Mouse (Mus musculus): Measurements from ENCODE around the gene Tank. TPM values are rescaled to one million over a fixed set of nuclear protein-coding genes. Genes with fewer than 3 reads are reported as not detected.

The Tank gene
- polyA plus RNA-seq, 1 experiment from 2014 or later = 28.3 TPM

DNA sequence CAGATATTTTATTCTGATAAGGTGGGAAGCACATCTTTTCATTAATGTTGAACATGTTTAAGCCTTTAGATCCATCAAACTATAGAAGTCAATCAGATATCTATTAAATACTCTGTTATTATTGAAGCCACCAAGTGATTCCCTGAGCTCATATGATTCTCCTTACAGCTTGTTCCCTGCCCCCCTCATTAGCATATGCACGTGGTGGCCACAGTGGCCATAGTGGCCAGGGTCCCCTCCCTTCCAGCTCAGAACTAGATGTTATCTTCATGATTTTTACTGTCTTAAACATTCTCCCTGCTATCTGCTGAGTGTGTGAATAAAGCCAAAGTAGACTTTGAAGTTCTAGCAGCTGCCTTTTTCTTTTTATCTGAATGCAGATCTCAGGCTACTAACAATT is 17.3 kb upstream of the Tank start:
- no peak overlapping the region for H3K4me3 ChIP-seq (replicated peaks)
- no peak overlapping the region for H3K4me2 ChIP-seq (replicated peaks)
- H3K36me3 ChIP-seq = no peaks in the 10 kb centered on the region
- no peaks in the 10 kb centered on the region for H3K27me3 ChIP-seq
- 0 out of 2 replicates have a peak, but pooled peaks have one; percentile 27 for ATAC-seq
- WGBS = 0% methylated on average over 1 of the region's 1 CpGs
- peaks cover 8% of the 10 kb centered on the region for H3K4me1 ChIP-seq (replicated peaks)
- no peak overlapping the region for H3K9ac ChIP-seq (replicated peaks)
- H3K9me3 ChIP-seq = peaks cover 3% of the 10 kb centered on the region; the same call in 1 of the 2 replicates
- no peak overlapping the region for H3K27ac ChIP-seq

- 77% methylated on average over 6 of the region's 6 CpGs for WGBS
- Histone ChIP-seq H3K4me1 (replicated peaks) (peaks cover 8% of the 10 kb centered on the region), H3K4me2 (replicated peaks) (no peak overlapping the region), H3K36me3 (no peaks in the 10 kb centered on the region), H3K4me3 (replicated peaks) (no peak overlapping the region), H3K9me3 (peaks cover 3% of the 10 kb centered on the region; the same call in 1 of the 2 replicates), H3K27ac (no peak overlapping the region), H3K27me3 (no peaks in the 10 kb centered on the region), H3K9ac (replicated peaks) (no peak overlapping the region)
- no peak for ATAC-seq
Measured at GRCm38 (mm10) chr2:61563202-61563601, 15.2 kb upstream of the Tank start.

GRCm38 (mm10) chr2:61567045-61567783 is 11.2 kb upstream of the Tank start:
- no peaks in the 10 kb centered on the region for H3K36me3 ChIP-seq
- no peaks in the 10 kb centered on the region for H3K4me1 ChIP-seq (replicated peaks)
- no peak overlapping the region for H3K4me3 ChIP-seq (replicated peaks)
- no peaks in the 10 kb centered on the region for H3K27me3 ChIP-seq
- H3K9me3 ChIP-seq = no peaks in the 10 kb centered on the region
- ATAC-seq = no peak
- no peak overlapping the region for H3K9ac ChIP-seq (replicated peaks)
- no peak overlapping the region for H3K27ac ChIP-seq
- no peak overlapping the region for H3K4me2 ChIP-seq (replicated peaks)
- WGBS = 73% methylated on average over 4 of the region's 4 CpGs

DNA sequence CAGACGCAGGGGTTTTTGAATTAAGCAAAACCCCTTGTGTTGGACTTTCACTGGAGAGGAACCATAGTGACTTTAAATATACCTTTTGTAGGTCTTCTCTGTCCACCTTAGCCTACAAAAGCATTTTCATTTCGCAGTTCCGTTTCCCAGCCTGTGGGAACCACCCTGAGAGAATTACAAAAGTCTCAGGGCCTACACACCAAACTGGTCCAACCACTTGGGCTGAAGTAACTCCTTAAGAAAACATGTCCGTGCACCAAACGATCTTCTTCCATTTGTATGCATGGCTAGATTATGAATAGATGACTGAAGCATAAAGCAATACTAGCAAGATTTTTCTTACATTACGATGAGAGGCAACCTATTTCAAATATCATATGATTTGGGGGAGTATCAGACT is 9.2 kb upstream of the Tank start:
- no peaks in the 10 kb centered on the region for H3K27me3 ChIP-seq
- H3K9ac ChIP-seq (replicated peaks) = no peak overlapping the region
- H3K9me3 ChIP-seq = no peaks in the 10 kb centered on the region
- no peak overlapping the region for H3K27ac ChIP-seq
- H3K4me1 ChIP-seq (replicated peaks) = no peaks in the 10 kb centered on the region
- WGBS = 93% methylated on average over 6 of the region's 6 CpGs
- no peak overlapping the region for H3K4me3 ChIP-seq (replicated peaks)
- no peaks in the 10 kb centered on the region for H3K36me3 ChIP-seq
- ATAC-seq = no peak
- H3K4me2 ChIP-seq (replicated peaks) = no peak overlapping the region

DNA sequence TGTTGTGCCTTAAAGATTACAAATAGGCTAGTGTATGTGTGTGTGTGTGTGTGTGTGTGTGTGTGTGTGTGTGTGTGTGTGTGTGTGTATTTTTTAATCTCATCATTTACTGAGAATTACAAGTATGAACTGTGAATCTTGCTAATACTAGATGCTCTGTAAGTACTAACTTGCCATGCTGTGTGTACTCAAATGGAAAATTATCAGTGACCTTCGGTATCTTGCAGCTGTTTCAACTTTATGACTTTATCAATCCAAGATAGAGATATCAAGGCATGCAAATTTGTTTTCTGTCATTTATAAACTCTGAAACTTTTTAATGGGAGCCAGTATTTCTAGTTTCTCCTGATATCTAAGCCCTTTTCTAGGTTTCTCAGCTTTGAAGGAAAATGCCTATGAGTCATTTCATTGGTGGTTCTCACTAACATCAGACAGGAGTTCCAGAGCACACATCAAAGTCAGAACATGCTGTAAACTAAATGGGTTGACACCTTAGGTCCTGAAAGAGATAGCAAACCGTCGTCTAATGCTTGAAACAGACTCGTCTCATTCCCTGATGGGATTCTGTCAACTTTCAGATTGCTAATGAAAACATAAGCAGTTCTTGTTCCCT is 6.9 kb upstream of the Tank start:
- no peak overlapping the region for H3K9ac ChIP-seq (replicated peaks)
- H3K9me3 ChIP-seq = no peaks in the 10 kb centered on the region
- no peak overlapping the region for H3K27ac ChIP-seq
- H3K4me3 ChIP-seq (replicated peaks) = no peak overlapping the region
- WGBS = 79% methylated on average over 4 of the region's 4 CpGs
- H3K4me2 ChIP-seq (replicated peaks) = no peak overlapping the region
- no peaks in the 10 kb centered on the region for H3K27me3 ChIP-seq
- no peaks in the 10 kb centered on the region for H3K4me1 ChIP-seq (replicated peaks)
- no peak for ATAC-seq
- H3K36me3 ChIP-seq = no peaks in the 10 kb centered on the region

GRCm38 (mm10) chr2:61576497-61576896 is 1.9 kb upstream of the Tank start:
- no peaks in the 10 kb centered on the region for H3K36me3 ChIP-seq
- 93% methylated on average over 3 of the region's 3 CpGs for WGBS

GRCm38 (mm10) chr2:61576928-61577695 is 1.3 kb upstream of the Tank start:
- Histone ChIP-seq H3K27me3 (no peaks in the 10 kb centered on the region), H3K4me3 (replicated peaks) (no peak overlapping the region), H3K9ac (replicated peaks) (no peak overlapping the region), H3K4me2 (replicated peaks) (no peak overlapping the region), H3K4me1 (replicated peaks) (no peaks in the 10 kb centered on the region), H3K9me3 (no peaks in the 10 kb centered on the region), H3K36me3 (no peaks in the 10 kb centered on the region), H3K27ac (no peak overlapping the region)
- 89% methylated on average over 17 of the region's 17 CpGs for WGBS
- no peak for ATAC-seq

More at GRCm38 (mm10) chr2:61576497-61576896, 1.9 kb upstream of the Tank start:
- no peak overlapping the region for H3K9ac ChIP-seq (replicated peaks)
- no peak overlapping the region for H3K4me2 ChIP-seq (replicated peaks)
- H3K27me3 ChIP-seq = no peaks in the 10 kb centered on the region
- no peaks in the 10 kb centered on the region for H3K9me3 ChIP-seq
- ATAC-seq = no peak
- no peak overlapping the region for H3K4me3 ChIP-seq (replicated peaks)
- H3K4me1 ChIP-seq (replicated peaks) = no peaks in the 10 kb centered on the region
- no peak overlapping the region for H3K27ac ChIP-seq

DNA sequence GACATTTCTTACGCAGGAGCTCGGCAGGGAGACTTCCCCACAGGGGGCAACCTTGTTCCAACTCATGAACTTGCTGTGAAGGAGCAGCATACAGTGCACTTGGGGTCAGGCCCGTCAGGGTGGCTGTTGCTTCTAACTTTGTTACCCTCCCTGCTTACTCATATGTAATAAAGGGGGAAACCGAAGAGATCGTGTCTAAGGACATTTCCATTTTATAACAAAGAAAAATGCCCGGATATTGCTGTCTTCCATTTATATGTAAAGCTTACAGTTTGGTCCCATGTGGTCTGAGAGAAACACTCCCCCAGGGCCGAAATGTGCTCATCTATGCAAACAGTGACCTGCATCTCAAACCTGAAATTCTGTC is 706 bp upstream of the Tank start:
- H3K9me3 ChIP-seq = no peaks in the 10 kb centered on the region
- no peaks in the 10 kb centered on the region for H3K27me3 ChIP-seq
- H3K4me3 ChIP-seq (replicated peaks) = no peak overlapping the region
- H3K27ac ChIP-seq = no peak overlapping the region
- no peak for ATAC-seq
- 65% methylated on average over 7 of the region's 7 CpGs for WGBS
- H3K4me2 ChIP-seq (replicated peaks) = no peak overlapping the region
- H3K9ac ChIP-seq (replicated peaks) = no peak overlapping the region
- no peaks in the 10 kb centered on the region for H3K36me3 ChIP-seq
- H3K4me1 ChIP-seq (replicated peaks) = no peaks in the 10 kb centered on the region

GRCm38 (mm10) chr2:61579501-61579990 is 1.2 kb downstream of the Tank start:
- Histone ChIP-seq H3K4me1 (replicated peaks) (no peaks in the 10 kb centered on the region), H3K9me3 (no peaks in the 10 kb centered on the region), H3K36me3 (no peaks in the 10 kb centered on the region), H3K27me3 (no peaks in the 10 kb centered on the region), H3K4me2 (replicated peaks) (no peak overlapping the region), H3K27ac (no peak overlapping the region), H3K9ac (replicated peaks) (no peak overlapping the region), H3K4me3 (replicated peaks) (no peak overlapping the region)
- ATAC-seq = no peak
- 81% methylated on average over 3 of the region's 3 CpGs for WGBS

- H3K27me3 ChIP-seq = no peaks in the 10 kb centered on the region
- H3K9ac ChIP-seq (replicated peaks) = no peak overlapping the region
- H3K4me1 ChIP-seq (replicated peaks) = no peaks in the 10 kb centered on the region
- H3K27ac ChIP-seq = no peak overlapping the region
- no peak overlapping the region for H3K4me3 ChIP-seq (replicated peaks)
- no peaks in the 10 kb centered on the region for H3K36me3 ChIP-seq
- WGBS = 91% methylated on average over 3 of the region's 3 CpGs
- H3K4me2 ChIP-seq (replicated peaks) = no peak overlapping the region
- ATAC-seq = no peak
- H3K9me3 ChIP-seq = no peaks in the 10 kb centered on the region
Measured at GRCm38 (mm10) chr2:61580091-61580490, 1.7 kb downstream of the Tank start.

DNA sequence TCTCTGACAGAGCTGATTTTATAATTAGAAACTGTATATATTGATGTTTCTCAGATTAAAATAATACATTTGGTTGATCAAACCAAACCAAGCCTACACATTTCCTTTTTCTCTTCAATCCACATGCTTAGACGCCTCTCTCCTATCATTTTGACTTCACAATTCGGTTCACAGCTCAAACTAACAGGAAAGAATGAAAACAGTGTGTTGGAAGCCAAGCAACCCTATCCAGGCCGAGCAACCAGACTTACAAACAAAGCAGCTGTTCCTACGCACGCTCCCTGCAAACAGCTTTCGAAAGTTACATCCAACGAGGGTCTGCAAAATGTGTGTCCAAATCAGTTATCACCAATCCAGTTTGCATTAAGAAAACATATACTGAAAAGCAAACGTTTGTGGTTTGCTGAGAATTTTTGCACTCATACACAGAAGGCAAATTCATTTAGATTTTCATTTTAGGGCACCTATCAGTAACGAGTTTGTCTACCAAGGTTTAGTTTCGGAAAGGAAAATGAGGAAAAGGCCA is 2.2 kb downstream of the Tank start:
- Histone ChIP-seq H3K4me2 (replicated peaks) (no peak overlapping the region), H3K27ac (no peak overlapping the region), H3K9ac (replicated peaks) (no peak overlapping the region), H3K36me3 (no peaks in the 10 kb centered on the region), H3K4me1 (replicated peaks) (no peaks in the 10 kb centered on the region), H3K9me3 (no peaks in the 10 kb centered on the region), H3K4me3 (replicated peaks) (no peak overlapping the region), H3K27me3 (no peaks in the 10 kb centered on the region)
- WGBS = 81% methylated on average over 10 of the region's 10 CpGs
- no peak for ATAC-seq
